Mouse (Mus musculus): ENCODE measurements around the gene Thegl. TPM values are rescaled to one million over a fixed set of nuclear protein-coding genes. Genes with fewer than 3 reads are reported as not detected.
A peak's percentile ranks its signal among the peaks of the same experiment; 100 is the strongest.
"Not testable (repeated sequence)": the region's sequence is repeated elsewhere in the genome, so short reads cannot be mapped to it uniquely, and the experiment has no call there.

The Thegl gene
- total and polyA plus RNA-seq, 2 experiments from 2014 or later, result 0.38 to 1.0 TPM

DNA sequence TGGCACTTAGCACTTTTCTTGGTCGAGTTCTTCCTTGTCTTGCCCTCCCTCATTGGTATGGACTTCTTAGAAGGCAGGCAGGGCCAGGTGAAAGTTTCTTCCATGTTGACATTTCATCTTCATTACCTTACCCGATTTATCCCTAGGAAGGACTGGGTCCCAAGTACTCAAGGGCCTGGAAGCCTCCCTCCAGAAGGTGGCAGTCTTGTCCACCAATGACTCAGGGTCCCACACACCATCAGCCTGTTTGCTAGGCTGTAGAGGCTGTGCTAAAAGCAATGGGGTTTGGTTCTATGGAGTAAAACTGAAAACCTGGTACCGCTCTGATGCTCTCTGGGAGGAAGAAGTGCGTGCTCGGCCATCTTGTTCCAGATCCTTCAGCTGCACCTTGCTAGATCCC, 13.9 kb downstream of the Thegl start:
- ATAC-seq (ENCODE audit: low FRiP score) (no peak), DNase-seq (ENCODE audit: low spot score) (peak; percentile 15)
- H3K27me3 ChIP-seq (ENCODE audit: insufficient read depth, low read length), result no peaks in the 10 kb centered on the region
- WGBS, result 67% methylated on average over 5 of the region's 5 CpGs
- H3K9me3 ChIP-seq (ENCODE audit: low read length), result no peaks in the 10 kb centered on the region
- no peak overlapping the region for H3K4me2 ChIP-seq (ENCODE audit: low read depth, low read length, poor library complexity, severe bottlenecking)
- no peaks in the 10 kb centered on the region for H3K36me3 ChIP-seq (ENCODE audit: insufficient read depth, low read length)
- no peaks in the 10 kb centered on the region for H3K4me1 ChIP-seq (ENCODE audit: insufficient read depth, low read length)
- H3K27ac ChIP-seq (ENCODE audit: low read depth, low read length), result no peak overlapping the region
- H3K9ac ChIP-seq (replicated peaks; ENCODE audit: low read length, poor library complexity, severe bottlenecking), result no peak overlapping the region
- peak; percentile 55 for TF ChIP-seq CTCF (IDR thresholded peaks at IDR 0.05)
- no peak overlapping the region for H3K4me3 ChIP-seq (ENCODE audit: low read depth, low read length)

DNA sequence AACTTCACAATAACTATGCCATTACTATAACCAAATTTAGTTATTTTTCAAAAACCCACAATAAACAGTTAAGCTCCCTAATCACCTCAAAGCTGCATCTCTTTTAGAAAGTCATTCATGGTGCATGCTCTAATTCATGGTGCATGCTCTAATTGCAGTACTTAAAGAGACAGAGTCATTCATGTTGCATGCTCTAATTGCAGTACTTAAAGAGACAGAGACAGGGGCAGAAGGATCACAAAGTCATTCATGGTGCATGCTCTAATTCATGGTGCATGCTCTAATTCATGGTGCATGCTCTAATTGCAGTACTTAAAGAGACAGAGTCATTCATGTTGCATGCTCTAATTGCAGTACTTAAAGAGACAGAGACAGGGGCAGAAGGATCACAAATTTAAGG, 19.3 kb downstream of the Thegl start:
- not testable (repeated sequence) for H3K4me3 ChIP-seq (ENCODE audit: low read depth, low read length); H3K9ac ChIP-seq (replicated peaks; ENCODE audit: low read length, poor library complexity, severe bottlenecking); H3K27me3 ChIP-seq (ENCODE audit: insufficient read depth, low read length); H3K36me3 ChIP-seq (ENCODE audit: insufficient read depth, low read length); H3K9me3 ChIP-seq (ENCODE audit: low read length); H3K27ac ChIP-seq (ENCODE audit: low read depth, low read length); ATAC-seq (ENCODE audit: low FRiP score); H3K4me2 ChIP-seq (ENCODE audit: low read depth, low read length, poor library complexity, severe bottlenecking); H3K4me1 ChIP-seq (ENCODE audit: insufficient read depth, low read length); DNase-seq (ENCODE audit: low spot score)

DNA sequence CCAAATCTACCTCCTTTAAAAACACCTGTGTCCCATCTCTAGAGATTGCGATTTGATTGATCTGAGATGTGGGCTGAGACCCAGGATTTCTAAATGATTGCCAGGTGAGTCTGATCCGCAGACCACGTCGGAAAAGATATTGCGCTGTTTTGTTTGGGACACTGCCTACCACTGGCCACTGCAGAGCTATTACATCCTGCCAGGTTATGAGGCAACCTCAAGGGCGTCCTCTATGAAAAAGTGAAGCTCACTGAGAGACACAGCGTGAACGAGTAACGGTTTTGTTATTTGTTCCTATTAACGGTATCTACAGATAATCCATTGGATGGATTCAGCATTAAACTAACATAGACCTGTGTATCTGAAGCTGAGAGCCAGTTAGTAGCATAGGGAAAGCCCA, 22.6 kb downstream of the Thegl start:
- WGBS, result 92% methylated on average over 10 of the region's 10 CpGs
- ATAC-seq (ENCODE audit: low FRiP score) (no peak), DNase-seq (ENCODE audit: low spot score) (no peak)
- Histone ChIP-seq H3K4me1 (ENCODE audit: insufficient read depth, low read length) (no peaks in the 10 kb centered on the region), H3K4me3 (ENCODE audit: low read depth, low read length) (no peak overlapping the region), H3K4me2 (ENCODE audit: low read depth, low read length, poor library complexity, severe bottlenecking) (no peak overlapping the region), H3K9me3 (ENCODE audit: low read length) (no peaks in the 10 kb centered on the region), H3K9ac (replicated peaks; ENCODE audit: low read length, poor library complexity, severe bottlenecking) (no peak overlapping the region), H3K27me3 (ENCODE audit: insufficient read depth, low read length) (no peaks in the 10 kb centered on the region), H3K27ac (ENCODE audit: low read depth, low read length) (no peak overlapping the region), H3K36me3 (ENCODE audit: insufficient read depth, low read length) (no peaks in the 10 kb centered on the region)
- no peak for TF ChIP-seq CTCF (IDR thresholded peaks at IDR 0.05)

DNA sequence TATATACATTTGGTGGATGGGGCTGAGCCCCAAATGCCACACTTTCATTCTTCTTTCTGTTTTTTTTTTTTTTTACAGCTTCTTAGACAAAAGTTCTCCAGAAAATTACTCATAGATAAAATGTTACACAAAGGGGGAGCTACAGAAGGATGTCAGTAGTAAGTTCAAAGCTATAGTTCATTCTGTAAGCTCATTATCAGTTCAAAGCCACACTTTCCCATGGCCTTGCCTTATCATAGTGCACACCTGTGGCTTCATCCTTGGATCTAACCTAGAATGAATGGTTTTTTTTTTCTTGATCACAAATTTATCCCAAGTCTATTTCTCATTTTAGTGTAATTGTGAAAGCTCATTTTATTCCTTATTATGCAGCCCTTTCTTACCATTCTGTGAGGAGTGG, 23.6 kb downstream of the Thegl start:
- H3K27ac ChIP-seq (ENCODE audit: low read depth, low read length), result no peak overlapping the region
- DNase-seq (ENCODE audit: low spot score) (no peak), ATAC-seq (ENCODE audit: low FRiP score) (no peak)
- H3K27me3 ChIP-seq (ENCODE audit: insufficient read depth, low read length), result no peaks in the 10 kb centered on the region
- no peaks in the 10 kb centered on the region for H3K36me3 ChIP-seq (ENCODE audit: insufficient read depth, low read length)
- H3K4me2 ChIP-seq (ENCODE audit: low read depth, low read length, poor library complexity, severe bottlenecking), result no peak overlapping the region
- no peaks in the 10 kb centered on the region for H3K9me3 ChIP-seq (ENCODE audit: low read length)
- no peak overlapping the region for H3K9ac ChIP-seq (replicated peaks; ENCODE audit: low read length, poor library complexity, severe bottlenecking)
- no peaks in the 10 kb centered on the region for H3K4me1 ChIP-seq (ENCODE audit: insufficient read depth, low read length)
- no peak overlapping the region for H3K4me3 ChIP-seq (ENCODE audit: low read depth, low read length)
- TF ChIP-seq CTCF (IDR thresholded peaks at IDR 0.05), result no peak

DNA sequence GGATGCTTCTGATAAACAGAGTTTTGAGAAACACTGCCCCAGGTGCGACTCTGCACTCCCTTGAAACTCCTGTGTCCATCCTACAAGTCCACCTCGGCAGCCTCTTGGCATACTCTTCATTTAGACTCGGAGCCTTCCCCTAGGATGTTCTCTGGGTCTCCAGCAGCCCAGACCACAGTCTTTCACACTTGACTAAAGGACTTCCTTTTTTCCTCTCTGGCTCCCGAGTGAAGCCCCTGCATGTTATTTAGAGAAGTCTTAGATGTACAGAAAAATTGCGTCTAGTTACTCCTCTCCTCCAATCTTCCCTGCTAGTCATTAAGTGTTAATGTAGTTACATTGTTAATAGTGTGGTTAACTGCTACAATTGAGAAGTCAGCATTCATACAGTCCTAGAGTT, 28.5 kb downstream of the Thegl start:
- Histone ChIP-seq H3K4me2 (ENCODE audit: low read depth, low read length, poor library complexity, severe bottlenecking) (no peak overlapping the region), H3K27ac (ENCODE audit: low read depth, low read length) (no peak overlapping the region), H3K4me1 (ENCODE audit: insufficient read depth, low read length) (no peaks in the 10 kb centered on the region), H3K27me3 (ENCODE audit: insufficient read depth, low read length) (no peaks in the 10 kb centered on the region), H3K4me3 (ENCODE audit: low read depth, low read length) (no peak overlapping the region), H3K36me3 (ENCODE audit: insufficient read depth, low read length) (no peaks in the 10 kb centered on the region), H3K9me3 (ENCODE audit: low read length) (no peaks in the 10 kb centered on the region), H3K9ac (replicated peaks; ENCODE audit: low read length, poor library complexity, severe bottlenecking) (no peak overlapping the region)
- TF ChIP-seq CTCF (IDR thresholded peaks at IDR 0.05), result no peak
- ATAC-seq (ENCODE audit: low FRiP score) (no peak), DNase-seq (ENCODE audit: low spot score) (no peak)
- WGBS, result 74% methylated on average over 5 of the region's 5 CpGs

DNA sequence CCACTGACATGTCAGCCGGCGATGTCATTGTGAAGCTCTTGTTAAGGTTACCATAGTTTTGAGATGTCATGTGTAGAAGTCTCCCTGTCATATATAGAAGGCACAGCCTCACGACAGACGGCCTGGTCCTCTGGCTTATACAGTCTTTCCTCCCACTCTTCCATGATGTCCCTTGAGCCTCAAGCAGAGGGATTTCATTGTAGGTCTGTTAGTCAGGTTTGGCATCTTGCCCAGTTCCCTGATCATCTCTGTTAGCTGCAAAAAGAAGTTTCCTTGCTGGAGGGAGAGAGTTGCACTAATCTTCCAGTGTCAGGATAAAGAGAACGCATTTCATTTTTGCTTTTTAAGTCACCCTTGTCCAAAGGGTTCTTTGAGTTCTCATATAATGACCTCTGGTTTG, 36.8 kb downstream of the Thegl start:
- no peak overlapping the region for H3K4me3 ChIP-seq (ENCODE audit: low read depth, low read length)
- H3K27me3 ChIP-seq (ENCODE audit: insufficient read depth, low read length), result no peaks in the 10 kb centered on the region
- ATAC-seq (ENCODE audit: low FRiP score) (no peak), DNase-seq (ENCODE audit: low spot score) (no peak)
- no peak overlapping the region for H3K27ac ChIP-seq (ENCODE audit: low read depth, low read length)
- H3K9ac ChIP-seq (replicated peaks; ENCODE audit: low read length, poor library complexity, severe bottlenecking), result no peak overlapping the region
- H3K36me3 ChIP-seq (ENCODE audit: insufficient read depth, low read length), result no peaks in the 10 kb centered on the region
- H3K4me1 ChIP-seq (ENCODE audit: insufficient read depth, low read length), result no peaks in the 10 kb centered on the region
- H3K4me2 ChIP-seq (ENCODE audit: low read depth, low read length, poor library complexity, severe bottlenecking), result no peak overlapping the region
- WGBS, result 84% methylated on average over 5 of the region's 5 CpGs
- no peak for TF ChIP-seq CTCF (IDR thresholded peaks at IDR 0.05)
- no peaks in the 10 kb centered on the region for H3K9me3 ChIP-seq (ENCODE audit: low read length)

Data from midbrain, postnatal 0 days (tissue).